Mouse (Mus musculus): Measurements from ENCODE around the gene Rangap1.

DNA sequence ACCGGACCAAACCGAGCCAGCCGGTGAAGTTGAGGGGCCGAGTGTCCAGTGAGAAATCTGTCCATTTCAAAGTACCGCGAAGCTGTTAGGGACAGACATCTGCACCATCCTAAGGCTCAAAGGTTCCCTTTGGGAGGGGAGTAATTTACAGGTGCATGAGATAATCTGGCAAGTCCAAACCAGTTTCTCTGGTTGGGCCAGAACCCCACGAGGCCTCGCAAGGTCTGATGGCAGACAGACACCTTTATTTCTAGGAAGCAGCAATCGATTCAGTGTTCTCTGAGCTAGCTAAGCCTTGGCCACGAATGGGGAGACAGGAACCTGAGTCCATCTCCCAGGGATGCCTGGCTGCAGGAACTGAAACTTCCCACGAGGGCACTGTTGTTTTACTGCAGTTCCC is 21.7 kb downstream of the Rangap1 start:
- TF ChIP-seq CHD2 (IDR thresholded peaks at IDR 0.05; ENCODE audit: low read depth, low read length) (no peak), ZNF384 (IDR thresholded peaks at IDR 0.05; ENCODE audit: low read depth, low read length) (no peak), MAFK (IDR thresholded peaks at IDR 0.05; ENCODE audit: insufficient read depth, low read depth, low read length) (no peak), ZC3H11A (IDR thresholded peaks at IDR 0.05; ENCODE audit: borderline replicate concordance, low read depth, low read length) (no peak)
